Mouse (Mus musculus) cerebellum, adult 18-20 months (tissue): ENCODE data around the gene Krt26.
A peak's percentile ranks its signal among the peaks of the same experiment; 100 is the strongest.

Experiments
- DNase-seq, 2 experiments: peaks; one replicate each; pipeline ENCODE4 v3.0.0; 2021

Gene Krt26

GRCm38 (mm10) chr11:99337866-99338265 lies at the start of gene Krt26:
Gene Krt26, minus strand, starts transcription at chr11:99337966.
- DNase-seq: no peak

GRCm38 (mm10) chr11:99385813-99386721 lies 48.3 kb upstream of the Krt26 start:
- peak; percentile 93 to 94 for DNase-seq

GRCm38 (mm10) chr11:99379568-99379967 lies 41.8 kb upstream of the Krt26 start:
- peak; percentile 66 to 81 for DNase-seq

GRCm38 (mm10) chr11:99374803-99375202 lies 37.0 kb upstream of the Krt26 start, which contains the start of gene Krt28:
Gene Krt28, minus strand, starts transcription at chr11:99374903.
- DNase-seq: no peak

GRCm38 (mm10) chr11:99369853-99370451 lies 32.2 kb upstream of the Krt26 start:
- DNase-seq: peak; percentile 40 to 49

GRCm38 (mm10) chr11:99369229-99369628 lies 31.5 kb upstream of the Krt26 start:
- DNase-seq: peak; percentile 13 to 14

- DNase-seq: peak; percentile 7 to 9
Observed at GRCm38 (mm10) chr11:99366791-99367190, 29.0 kb upstream of the Krt26 start.

- DNase-seq: peak; percentile 31 to 51
Observed at GRCm38 (mm10) chr11:99364412-99364811, 26.6 kb upstream of the Krt26 start.

- no peak for DNase-seq
Observed at GRCm38 (mm10) chr11:99361423-99361822, 23.7 kb upstream of the Krt26 start.

- DNase-seq: no peak
Observed at GRCm38 (mm10) chr11:99351004-99351403, 13.2 kb upstream of the Krt26 start, which contains the start of gene Krt27. Gene Krt27, minus strand, starts transcription at chr11:99351104.

GRCm38 (mm10) chr11:99339299-99339847 lies 1.6 kb upstream of the Krt26 start:
- no peak for DNase-seq

- no peak for DNase-seq
Observed at GRCm38 (mm10) chr11:99333426-99333825, 4.3 kb downstream of the Krt26 start.

- DNase-seq: no peak
Observed at GRCm38 (mm10) chr11:99329655-99330054, 8.1 kb downstream of the Krt26 start.

GRCm38 (mm10) chr11:99322851-99323250 lies 14.9 kb downstream of the Krt26 start, which contains the start of gene Krt25:
Gene Krt25, minus strand, starts transcription at chr11:99322951.
- DNase-seq: no peak

GRCm38 (mm10) chr11:99321094-99321493 lies 16.7 kb downstream of the Krt26 start:
- DNase-seq: no peak

- no peak for DNase-seq
Observed at GRCm38 (mm10) chr11:99319127-99319526, 18.6 kb downstream of the Krt26 start.

GRCm38 (mm10) chr11:99316543-99316942 lies 21.2 kb downstream of the Krt26 start:
- DNase-seq: no peak

GRCm38 (mm10) chr11:99314594-99314993 lies 23.2 kb downstream of the Krt26 start:
- DNase-seq: no peak

- no peak for DNase-seq
Observed at GRCm38 (mm10) chr11:99310882-99311281, 26.9 kb downstream of the Krt26 start.

- DNase-seq: peak; percentile 79 to 80
Observed at GRCm38 (mm10) chr11:99307579-99307978, 30.2 kb downstream of the Krt26 start.

- no peak for DNase-seq
Observed at GRCm38 (mm10) chr11:99295039-99295438, 42.7 kb downstream of the Krt26 start.

GRCm38 (mm10) chr11:99292846-99293245 lies 44.9 kb downstream of the Krt26 start:
- DNase-seq: peak; percentile 77 to 80

GRCm38 (mm10) chr11:99284833-99285312 lies 52.9 kb downstream of the Krt26 start, which contains the start of gene Krt24:
Gene Krt24, minus strand, starts transcription at chr11:99285262.
- no peak for DNase-seq
